Mouse (Mus musculus): ENCODE data around the gene Hcrtr1. TPM values are rescaled to one million over a fixed set of nuclear protein-coding genes. Genes with fewer than 3 reads are reported as not detected.

Gene Hcrtr1
- polyA plus RNA-seq, 1 experiment: not detected

DNA sequence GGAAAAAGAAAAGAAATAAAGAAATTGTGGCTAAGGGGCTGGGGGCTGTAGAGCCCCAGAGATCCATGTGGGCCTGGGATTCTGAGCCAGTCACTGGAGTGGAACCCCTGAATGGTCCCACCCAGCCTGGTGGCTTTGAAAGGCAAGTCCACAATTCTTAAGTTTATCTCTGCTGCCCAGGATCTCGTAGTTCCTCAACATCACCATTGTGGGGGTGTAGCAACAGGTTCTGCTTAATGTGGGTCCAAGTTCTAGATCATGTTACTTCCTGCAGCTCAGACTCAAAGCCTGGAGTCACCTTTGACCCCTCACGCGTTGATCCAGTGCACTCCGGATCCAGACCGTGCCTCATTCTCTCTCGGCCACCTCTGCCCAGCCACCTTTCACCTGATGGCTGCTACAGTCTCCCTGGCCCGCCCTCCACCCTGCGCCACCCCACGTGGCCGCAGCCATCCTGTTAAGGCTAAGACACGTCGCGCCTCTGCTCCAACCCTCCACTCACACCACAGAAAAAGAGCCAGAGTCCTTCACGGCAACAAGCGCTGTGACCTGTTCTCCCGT is 30.3 kb upstream of the Hcrtr1 start:
- no peak for TF ChIP-seq POLR2A (IDR thresholded peaks at IDR 0.05; ENCODE audit: low read depth, low read length)
- TF ChIP-seq CTCF (IDR thresholded peaks at IDR 0.05; ENCODE audit: borderline replicate concordance, insufficient read depth, low read length): no peak
- Histone ChIP-seq H3K4me1 (ENCODE audit: control insufficient read depth, insufficient read depth, low read length) (peaks cover 15% of the 10 kb centered on the region; the same call in 1 of the 2 replicates), H3K4me3 (ENCODE audit: insufficient read depth, low read length) (no peak overlapping the region), H3K27ac (ENCODE audit: insufficient read depth, low read length) (no peak overlapping the region)

DNA sequence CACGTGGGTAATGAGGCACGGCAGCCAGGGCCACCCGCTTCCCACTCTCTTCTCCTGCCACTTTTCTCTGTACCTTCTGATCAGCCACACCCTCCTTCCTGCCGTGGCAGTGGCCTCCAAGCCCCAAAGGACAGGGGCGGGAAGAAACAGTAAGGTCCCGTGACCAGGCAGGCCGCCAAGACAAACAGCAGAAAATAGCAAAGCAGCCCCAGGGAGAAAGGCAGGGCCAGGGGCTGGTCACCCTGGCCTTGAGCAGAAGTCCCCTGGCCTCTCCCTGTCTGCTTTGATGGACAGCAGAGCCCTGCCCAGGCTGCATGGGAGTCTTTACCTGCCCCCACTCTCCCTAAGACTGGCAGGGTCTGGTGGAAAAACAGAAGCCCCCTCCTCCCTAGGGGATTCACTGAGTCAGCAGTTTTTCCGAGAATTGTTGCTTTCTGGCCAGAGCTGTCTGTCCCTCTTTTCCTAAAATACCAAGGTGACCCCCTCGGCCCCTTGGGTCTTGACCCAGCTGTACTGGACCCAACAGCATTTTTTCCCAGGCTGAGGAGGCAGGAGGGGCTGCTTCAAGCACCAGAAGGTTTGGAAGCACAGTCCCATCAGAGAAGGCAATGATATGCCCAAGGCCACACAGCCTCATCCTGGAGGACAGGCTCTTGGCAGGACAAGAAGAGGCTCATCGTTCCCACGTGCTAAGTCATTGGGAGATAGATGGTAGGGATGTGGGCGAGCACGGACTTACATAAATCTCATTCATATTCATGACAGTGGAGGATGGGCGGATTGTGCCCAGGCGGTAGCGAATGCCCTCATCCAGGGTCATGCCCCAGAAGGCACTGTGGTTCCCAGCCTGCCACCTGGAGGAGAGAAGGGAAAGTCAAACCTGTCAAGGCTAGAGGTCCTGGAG is 29.4 kb upstream of the Hcrtr1 start:
- Histone ChIP-seq H3K27ac (ENCODE audit: insufficient read depth, low read length) (no peak overlapping the region), H3K4me1 (ENCODE audit: control insufficient read depth, insufficient read depth, low read length) (peaks cover 19% of the 10 kb centered on the region)
- no peak for TF ChIP-seq CTCF (IDR thresholded peaks at IDR 0.05; ENCODE audit: borderline replicate concordance, insufficient read depth, low read length)
- TF ChIP-seq POLR2A (IDR thresholded peaks at IDR 0.05; ENCODE audit: low read depth, low read length): no peak

DNA sequence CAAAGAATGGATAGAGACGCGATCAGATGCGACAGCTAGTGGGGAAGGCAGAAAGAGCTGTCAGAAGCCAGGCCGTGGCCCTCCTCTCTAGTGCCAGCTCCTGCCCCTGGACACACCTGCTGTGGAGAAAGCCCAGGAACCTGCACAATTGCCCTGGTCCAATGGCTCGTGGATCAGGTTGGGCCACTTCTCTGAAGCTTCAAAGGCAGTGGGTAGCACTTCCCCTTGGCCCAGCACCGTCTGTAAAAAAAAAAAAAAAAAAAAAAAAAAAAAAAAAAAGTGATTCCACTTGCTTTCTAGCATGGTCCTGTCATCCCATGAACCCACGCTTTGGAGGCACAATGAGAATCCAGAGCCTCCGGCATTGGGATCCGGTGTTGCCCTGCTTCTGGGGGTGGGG is 28.7 kb upstream of the Hcrtr1 start:
- TF ChIP-seq POLR2A (IDR thresholded peaks at IDR 0.05; ENCODE audit: low read depth, low read length) (no peak), CTCF (IDR thresholded peaks at IDR 0.05; ENCODE audit: borderline replicate concordance, insufficient read depth, low read length) (no peak)
- H3K27ac ChIP-seq (ENCODE audit: insufficient read depth, low read length): no peak overlapping the region
- H3K4me1 ChIP-seq (ENCODE audit: control insufficient read depth, insufficient read depth, low read length): peaks cover 19% of the 10 kb centered on the region
- no peak overlapping the region for H3K4me3 ChIP-seq (ENCODE audit: insufficient read depth, low read length)

More for the DNA sequence above, 29.4 kb upstream of the Hcrtr1 start:
- no peak overlapping the region for H3K4me3 ChIP-seq (ENCODE audit: insufficient read depth, low read length)

DNA sequence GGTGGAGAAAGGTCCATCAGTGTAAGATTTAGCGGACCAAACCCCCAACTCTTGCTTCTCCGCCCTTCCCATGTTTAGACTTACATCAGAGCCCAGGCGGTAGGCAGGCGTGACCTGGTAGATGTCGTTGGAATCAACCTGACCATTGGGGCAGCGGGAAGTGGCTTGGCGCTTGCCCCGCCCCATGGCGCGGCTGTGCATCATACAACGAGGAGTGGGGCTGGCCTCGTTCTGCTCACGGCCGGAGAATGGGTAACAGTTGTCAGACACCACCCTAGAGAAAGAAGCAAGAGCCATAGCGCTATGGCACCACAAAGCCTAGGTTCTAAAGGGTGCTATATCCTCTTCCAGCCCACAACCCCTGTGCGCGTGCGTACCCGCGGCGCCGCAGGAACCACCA is 28.2 kb upstream of the Hcrtr1 start:
- Histone ChIP-seq H3K27ac (ENCODE audit: insufficient read depth, low read length) (no peak overlapping the region), H3K4me1 (ENCODE audit: control insufficient read depth, insufficient read depth, low read length) (peaks cover 15% of the 10 kb centered on the region), H3K4me3 (ENCODE audit: insufficient read depth, low read length) (no peak overlapping the region)
- TF ChIP-seq POLR2A (IDR thresholded peaks at IDR 0.05; ENCODE audit: low read depth, low read length) (no peak), CTCF (IDR thresholded peaks at IDR 0.05; ENCODE audit: borderline replicate concordance, insufficient read depth, low read length) (no peak)

DNA sequence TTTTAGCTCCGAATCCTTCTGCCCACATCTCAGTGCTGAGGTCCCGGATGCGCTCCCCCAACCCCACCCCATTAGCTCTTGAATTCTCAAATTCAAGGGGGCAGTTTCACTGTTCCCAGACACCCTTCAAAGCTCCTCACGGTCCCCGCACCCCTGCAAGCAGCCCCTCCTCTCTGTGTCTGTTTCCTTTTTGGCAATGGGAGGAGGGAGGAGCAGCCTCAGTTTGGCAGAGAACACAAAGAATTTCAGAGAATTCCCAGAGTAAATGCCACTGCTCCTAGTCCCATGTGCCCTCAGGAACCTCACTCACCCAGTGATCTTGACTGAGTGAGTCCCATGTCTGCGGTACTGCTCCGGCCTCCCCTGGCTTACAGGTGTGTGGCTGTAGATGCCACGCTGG is 27.4 kb upstream of the Hcrtr1 start:
- TF ChIP-seq POLR2A (IDR thresholded peaks at IDR 0.05; ENCODE audit: low read depth, low read length) (no peak), CTCF (IDR thresholded peaks at IDR 0.05; ENCODE audit: borderline replicate concordance, insufficient read depth, low read length) (no peak)
- Histone ChIP-seq H3K4me3 (ENCODE audit: insufficient read depth, low read length) (no peak overlapping the region), H3K27ac (ENCODE audit: insufficient read depth, low read length) (no peak overlapping the region), H3K4me1 (ENCODE audit: control insufficient read depth, insufficient read depth, low read length) (peaks cover 15% of the 10 kb centered on the region)

DNA sequence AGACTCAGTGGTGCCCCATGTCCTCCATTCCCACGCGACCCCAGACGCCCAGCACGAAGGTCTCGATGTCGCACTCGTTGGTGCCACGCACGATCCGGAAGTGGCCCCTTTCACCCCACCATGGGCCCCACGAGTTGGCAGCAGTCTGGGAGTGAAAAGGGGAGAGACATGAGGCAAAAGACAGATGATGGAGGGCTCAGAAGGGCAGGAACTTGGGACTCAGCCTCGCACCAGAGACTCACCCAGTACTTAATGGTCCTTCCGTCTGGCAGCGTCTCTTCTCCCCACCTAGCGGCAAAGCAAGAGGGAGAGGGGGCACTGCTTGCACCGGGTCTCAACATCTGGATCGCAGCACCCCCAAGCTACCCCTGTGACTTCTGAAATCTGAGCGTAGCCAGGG is 26.9 kb upstream of the Hcrtr1 start:
- peaks cover 15% of the 10 kb centered on the region for H3K4me1 ChIP-seq (ENCODE audit: control insufficient read depth, insufficient read depth, low read length)

DNA sequence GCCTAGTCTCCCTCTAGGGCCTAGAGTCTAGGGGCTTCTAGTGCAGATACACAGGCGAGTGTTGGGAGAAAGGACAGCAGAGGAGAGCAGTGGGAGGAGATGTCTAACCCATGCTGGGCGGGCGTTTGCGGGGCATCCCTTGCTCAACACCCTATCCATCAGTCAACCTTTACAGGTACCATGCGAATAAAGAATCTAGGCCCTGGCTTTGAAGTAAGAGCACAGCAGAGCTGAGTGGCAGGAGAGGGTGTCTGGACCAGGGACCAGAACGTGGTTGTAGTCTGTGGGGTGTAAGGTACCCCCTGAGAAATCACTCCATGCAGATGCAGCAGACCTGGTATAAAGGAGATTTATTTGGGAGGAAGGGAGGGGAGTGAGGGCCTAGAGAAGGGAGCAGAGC is 25.0 kb upstream of the Hcrtr1 start:
- TF ChIP-seq POLR2A (IDR thresholded peaks at IDR 0.05; ENCODE audit: low read depth, low read length) (no peak), CTCF (IDR thresholded peaks at IDR 0.05; ENCODE audit: borderline replicate concordance, insufficient read depth, low read length) (no peak)
- peaks cover 15% of the 10 kb centered on the region for H3K4me1 ChIP-seq (ENCODE audit: control insufficient read depth, insufficient read depth, low read length)
- H3K27ac ChIP-seq (ENCODE audit: insufficient read depth, low read length): no peak overlapping the region
- H3K4me3 ChIP-seq (ENCODE audit: insufficient read depth, low read length): no peak overlapping the region

More for the DNA sequence above, 26.9 kb upstream of the Hcrtr1 start:
- no peak overlapping the region for H3K27ac ChIP-seq (ENCODE audit: insufficient read depth, low read length)
- TF ChIP-seq POLR2A (IDR thresholded peaks at IDR 0.05; ENCODE audit: low read depth, low read length) (no peak), CTCF (IDR thresholded peaks at IDR 0.05; ENCODE audit: borderline replicate concordance, insufficient read depth, low read length) (no peak)
- H3K4me3 ChIP-seq (ENCODE audit: insufficient read depth, low read length): no peak overlapping the region

DNA sequence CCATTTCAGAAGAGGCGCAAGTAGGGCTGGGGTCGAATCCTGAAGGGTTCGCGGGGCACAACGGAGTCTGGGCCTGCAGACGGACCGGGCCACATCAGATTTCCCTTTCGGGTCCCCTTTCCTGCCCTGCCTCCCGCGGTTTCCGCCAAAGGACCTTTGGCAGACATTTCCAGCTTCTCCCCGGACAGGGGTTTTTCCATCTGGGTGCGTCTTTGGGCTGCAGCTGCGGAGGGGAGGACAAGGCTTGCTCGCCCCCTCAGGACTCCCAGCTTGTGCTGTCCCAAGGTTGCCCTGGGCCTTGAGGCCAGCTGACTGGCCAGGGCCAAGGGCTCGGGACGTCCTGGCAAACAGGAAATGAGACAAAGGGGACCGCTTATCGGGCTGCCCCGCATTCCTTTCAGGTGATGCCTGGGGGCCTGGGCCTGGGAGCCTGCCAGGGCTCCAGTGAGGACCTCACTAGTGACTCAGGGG is 24.3 kb upstream of the Hcrtr1 start:
- Histone ChIP-seq H3K27ac (ENCODE audit: insufficient read depth, low read length) (no peak overlapping the region), H3K4me1 (ENCODE audit: control insufficient read depth, insufficient read depth, low read length) (peaks cover 9% of the 10 kb centered on the region), H3K4me3 (ENCODE audit: insufficient read depth, low read length) (no peak overlapping the region)
- TF ChIP-seq POLR2A (IDR thresholded peaks at IDR 0.05; ENCODE audit: low read depth, low read length) (no peak), CTCF (IDR thresholded peaks at IDR 0.05; ENCODE audit: borderline replicate concordance, insufficient read depth, low read length) (no peak)

DNA sequence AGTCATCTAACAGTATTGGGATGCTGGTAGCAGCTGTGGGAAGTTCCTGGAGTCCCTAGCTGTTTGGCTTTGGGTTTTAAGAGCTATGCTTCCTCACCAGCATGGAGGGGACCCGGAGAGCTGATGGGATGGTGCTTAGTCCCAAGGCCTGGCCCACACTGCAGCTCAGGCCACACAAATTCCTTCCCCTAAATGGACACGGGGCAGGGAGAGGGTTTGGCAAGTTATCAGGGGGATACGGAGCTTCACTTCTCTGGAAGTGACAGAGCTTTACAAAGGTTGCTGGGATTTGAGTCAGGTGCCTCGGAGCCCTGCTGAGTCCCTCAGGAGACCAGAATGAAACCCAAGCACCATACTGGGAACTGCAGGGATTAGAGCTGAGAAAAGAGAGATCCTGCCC is 22.2 kb upstream of the Hcrtr1 start:
- peaks cover 4% of the 10 kb centered on the region; the same call in 1 of the 2 replicates for H3K4me1 ChIP-seq (ENCODE audit: control insufficient read depth, insufficient read depth, low read length)
- H3K4me3 ChIP-seq (ENCODE audit: insufficient read depth, low read length): no peak overlapping the region
- H3K27ac ChIP-seq (ENCODE audit: insufficient read depth, low read length): no peak overlapping the region
- TF ChIP-seq CTCF (IDR thresholded peaks at IDR 0.05; ENCODE audit: borderline replicate concordance, insufficient read depth, low read length): no peak
- no peak for TF ChIP-seq POLR2A (IDR thresholded peaks at IDR 0.05; ENCODE audit: low read depth, low read length)

DNA sequence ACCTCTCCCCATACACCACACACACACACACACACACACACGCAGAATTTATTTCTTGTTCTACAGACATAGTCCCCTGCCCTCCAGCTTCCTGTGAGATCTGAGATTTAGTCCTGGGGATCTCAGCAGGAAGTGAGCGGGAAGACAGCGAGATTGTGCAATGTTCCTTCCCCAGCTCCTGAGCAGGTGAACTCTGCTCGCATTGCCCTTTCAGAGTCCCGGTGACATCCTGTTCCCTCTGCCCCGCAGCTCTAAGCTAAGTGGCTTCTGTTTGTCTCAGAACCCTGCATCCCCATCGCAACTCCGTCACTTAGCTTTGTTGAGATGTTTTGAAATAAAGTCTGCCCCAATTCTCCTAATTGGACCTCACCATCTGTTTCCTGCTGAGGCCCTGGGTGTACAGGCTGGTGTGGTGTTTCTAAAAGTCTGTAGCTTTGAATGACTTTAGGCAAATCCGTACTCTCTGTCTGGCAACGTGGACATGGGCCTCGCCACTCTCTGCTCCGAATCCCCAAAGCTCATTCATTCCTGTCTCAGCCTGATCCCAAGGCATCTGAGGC is 17.7 kb upstream of the Hcrtr1 start:
- TF ChIP-seq POLR2A (IDR thresholded peaks at IDR 0.05; ENCODE audit: low read depth, low read length) (no peak), CTCF (IDR thresholded peaks at IDR 0.05; ENCODE audit: borderline replicate concordance, insufficient read depth, low read length) (no peak)
- H3K27ac ChIP-seq (ENCODE audit: insufficient read depth, low read length): no peak overlapping the region
- H3K4me1 ChIP-seq (ENCODE audit: control insufficient read depth, insufficient read depth, low read length): no peaks in the 10 kb centered on the region
- no peak overlapping the region for H3K4me3 ChIP-seq (ENCODE audit: insufficient read depth, low read length)
